16 mouse cellular contexts compared by ENCODE assay signal in the genomic region with DNA sequence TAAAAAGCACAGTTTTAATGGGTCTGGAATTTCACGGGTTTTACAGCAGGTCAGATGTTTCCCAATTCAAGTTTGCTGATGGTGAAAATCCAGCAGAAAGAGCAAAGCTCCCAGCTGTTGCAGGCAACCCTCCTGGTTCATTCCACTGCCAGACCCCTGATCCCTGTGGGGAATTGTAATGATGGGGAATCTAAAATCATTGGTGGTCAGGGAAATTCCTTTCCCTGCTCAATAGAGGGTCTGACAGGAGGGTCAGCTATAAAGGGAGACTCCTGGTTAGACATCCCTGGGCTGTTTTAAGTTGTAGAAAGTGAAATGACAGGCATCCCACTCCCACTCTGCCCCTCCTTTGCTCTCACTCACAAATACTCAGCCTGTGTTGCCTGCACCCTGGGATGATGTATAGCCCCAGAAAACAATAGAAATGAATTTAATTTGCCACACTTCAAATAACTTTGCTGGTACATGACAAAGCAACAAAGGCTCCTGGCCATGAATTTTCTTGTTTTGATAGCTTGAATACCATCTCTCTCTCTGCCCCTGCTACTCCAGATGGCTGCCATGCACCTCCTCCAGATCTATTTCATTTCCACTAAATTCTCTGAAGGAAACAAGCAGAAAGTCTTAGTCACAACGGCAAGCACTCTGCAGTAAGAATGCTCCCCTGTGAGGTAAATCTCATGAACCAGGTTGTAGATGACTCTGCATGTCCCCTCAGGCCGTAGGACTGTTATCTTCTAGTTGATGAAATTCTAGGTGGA.
DNase-seq lines count a peak whose midpoint lies in the region; ATAC-seq and TF ChIP-seq lines count a peak whose summit lies in the region.
"Had no signal": no experiment of that assay in that cellular context is flagged by ENCODE, and none has a peak within 500 bp of the region (broad histone marks: within the 10 kb centered on the region; RNA-seq: fewer than 3 reads in every experiment).

No protein-coding gene starts in this region.

- H3K4me1 ChIP-seq in neural tube, embryonic 11.5 days (ENCODE audit: control insufficient read depth, insufficient read depth, low read length): peaks cover 4% of the 10 kb centered on the region; the same call in 1 of the 2 replicates
- no peaks in the 10 kb centered on the region for H3K4me1 ChIP-seq in limb, embryonic 14.5 days (ENCODE audit: control insufficient read depth, insufficient read depth, low read length)
- H3K4me1 ChIP-seq: embryonic facial prominence, embryonic 13.5 days; heart, embryonic 12.5 days had no signal

- no peak overlapping the region for H3K4me3 ChIP-seq in neural tube, embryonic 11.5 days (ENCODE audit: low read depth, low read length)
- H3K4me3 ChIP-seq in limb, embryonic 14.5 days (replicated peaks; ENCODE audit: low read length): no peak overlapping the region
- H3K4me3 ChIP-seq: embryonic facial prominence, embryonic 13.5 days; heart, embryonic 12.5 days; neural tube, embryonic 13.5 days had no signal

- WGBS in neural tube, embryonic 11.5 days: 30% methylated on average over 3 of the region's 3 CpGs
- WGBS in limb, embryonic 14.5 days: 33% methylated on average over 3 of the region's 3 CpGs

- H3K36me3 ChIP-seq in neural tube, embryonic 11.5 days (ENCODE audit: control insufficient read depth, insufficient read depth, low read length): no peaks in the 10 kb centered on the region
- no peaks in the 10 kb centered on the region for H3K36me3 ChIP-seq in limb, embryonic 14.5 days (ENCODE audit: control insufficient read depth, insufficient read depth, low read length)
- H3K36me3 ChIP-seq: embryonic facial prominence, embryonic 13.5 days; heart, embryonic 12.5 days; neural tube, embryonic 13.5 days had no signal

- H3K9me3 ChIP-seq in neural tube, embryonic 11.5 days (ENCODE audit: control insufficient read depth, low read length): no peaks in the 10 kb centered on the region
- H3K9me3 ChIP-seq in limb, embryonic 14.5 days (ENCODE audit: control insufficient read depth, low read length): no peaks in the 10 kb centered on the region
- H3K9me3 ChIP-seq: embryonic facial prominence, embryonic 13.5 days; heart, embryonic 12.5 days; neural tube, embryonic 13.5 days had no signal

- H3K4me2 ChIP-seq in neural tube, embryonic 11.5 days (ENCODE audit: low read depth): no peak overlapping the region
- no peak overlapping the region for H3K4me2 ChIP-seq in limb, embryonic 14.5 days (replicated peaks; ENCODE audit: low read depth, low read length, severe bottlenecking)
- H3K4me2 ChIP-seq: embryonic facial prominence, embryonic 13.5 days; heart, embryonic 12.5 days; neural tube, embryonic 13.5 days had no signal

- TF ChIP-seq POLR2A in limb, embryonic 14.5 days (IDR thresholded peaks at IDR 0.05; ENCODE audit: borderline replicate concordance, extremely low read depth, insufficient read depth, insufficient read length): no peak

- DNase-seq in frontal cortex, adult 2 months (ENCODE audit: extremely low spot score in 1 of 2, low spot score in 1 of 2): peak; percentile 14 to 59
- DNase-seq in frontal cortex, postnatal 14 days (ENCODE audit: low spot score in 2 of 2): no peak
- DNase-seq in kidney, postnatal 10 days: peak; percentile 18
- DNase-seq in kidney, adult 9 months: no peak
- peak; percentile 13 for DNase-seq in neural tube, embryonic 11.5 days (ENCODE audit: low spot score)
- DNase-seq in neural tube, embryonic 10.5 days (ENCODE audit: extremely low spot score, low spot score): no peak
- peak; percentile 28 for DNase-seq in limb, embryonic 14.5 days (ENCODE audit: low spot score)
- no peak for DNase-seq in gastrocnemius, postnatal 4 days (ENCODE audit: low spot score in 2 of 2)
- DNase-seq: adrenal gland, postnatal 36 days; cerebellum, postnatal 14 days; heart, postnatal 4 days; lung, adult 18-20 months had no signal

- H3K27me3 ChIP-seq in neural tube, embryonic 11.5 days (ENCODE audit: control insufficient read depth, insufficient read depth, low read length): no peaks in the 10 kb centered on the region
- H3K27me3 ChIP-seq in limb, embryonic 14.5 days (ENCODE audit: control insufficient read depth, insufficient read depth, low read length): no peaks in the 10 kb centered on the region
- H3K27me3 ChIP-seq: embryonic facial prominence, embryonic 13.5 days; heart, embryonic 12.5 days; neural tube, embryonic 13.5 days had no signal

- no peak overlapping the region for H3K27ac ChIP-seq in neural tube, embryonic 11.5 days (ENCODE audit: low read depth, low read length)
- H3K27ac ChIP-seq in limb, embryonic 14.5 days (replicated peaks; ENCODE audit: low read depth, low read length): no peak overlapping the region
- H3K27ac ChIP-seq: embryonic facial prominence, embryonic 13.5 days; macrophage; neural tube, embryonic 13.5 days had no signal

- H3K9ac ChIP-seq in neural tube, embryonic 11.5 days (ENCODE audit: low read length): no peak overlapping the region
- no peak overlapping the region for H3K9ac ChIP-seq in limb, embryonic 14.5 days (ENCODE audit: low read depth, low read length, severe bottlenecking)
- H3K9ac ChIP-seq: embryonic facial prominence, embryonic 13.5 days; heart, embryonic 12.5 days; neural tube, embryonic 13.5 days had no signal

- peak; percentile 35; the same call in 1 of the 2 replicates for ATAC-seq in neural tube, embryonic 11.5 days (ENCODE audit: insufficient read depth, low FRiP score, low TSS enrichment)
- ATAC-seq in limb, embryonic 14.5 days (ENCODE audit: low FRiP score, low read depth): peak; percentile 30; the same call in 1 of the 2 replicates

Comparison
In these comparisons a context has a peak if more than half of its experiments do, and no peak if none do; other contexts are left out.
1. DNase-seq: peak in frontal cortex, adult 2 months (2 of 2), kidney, postnatal 10 days (single experiment), neural tube, embryonic 11.5 days (single experiment) and limb, embryonic 14.5 days (single experiment); none in frontal cortex, postnatal 14 days (0 of 2), kidney, adult 9 months (single experiment), neural tube, embryonic 10.5 days (single experiment) and gastrocnemius, postnatal 4 days (0 of 2).